Mouse (Mus musculus) cerebellum, adult 8-10 months (tissue): ENCODE measurements around the gene Scnn1a.

ENCODE experiments used
- DNase-seq: peaks from one replicate; pipeline ENCODE4 v3.0.0; 2022

Scnn1a gene

GRCm38 (mm10) chr6:125365522-125365921, 45.1 kb downstream of the Scnn1a start:
- no peak for DNase-seq

GRCm38 (mm10) chr6:125366133-125366532, 45.7 kb downstream of the Scnn1a start:
- no peak for DNase-seq

GRCm38 (mm10) chr6:125367758-125368371, 47.4 kb downstream of the Scnn1a start:
- DNase-seq, result no peak

- DNase-seq, result no peak
Observed at GRCm38 (mm10) chr6:125377042-125377441, 56.6 kb downstream of the Scnn1a start.

GRCm38 (mm10) chr6:125377582-125378451, 57.4 kb downstream of the Scnn1a start:
- no peak for DNase-seq

GRCm38 (mm10) chr6:125378621-125379020, 58.2 kb downstream of the Scnn1a start:
- no peak for DNase-seq

GRCm38 (mm10) chr6:125379781-125380180, 59.3 kb downstream of the Scnn1a start:
- DNase-seq, result no peak

GRCm38 (mm10) chr6:125380372-125381360, 60.2 kb downstream of the Scnn1a start, which contains the start of gene Plekhg6:
Gene Plekhg6 (minus strand): TSS chr6:125380793.
- no peak for DNase-seq

GRCm38 (mm10) chr6:125382024-125382423, 61.6 kb downstream of the Scnn1a start:
- no peak for DNase-seq

GRCm38 (mm10) chr6:125385066-125385974, 64.9 kb downstream of the Scnn1a start:
- no peak for DNase-seq

GRCm38 (mm10) chr6:125386080-125386479, 65.6 kb downstream of the Scnn1a start:
- DNase-seq, result no peak

- DNase-seq, result no peak
Observed at GRCm38 (mm10) chr6:125389853-125390252, 69.4 kb downstream of the Scnn1a start.
